Mouse (Mus musculus) liver, postnatal 0 days (tissue): ENCODE measurements at regions not wholly inside any gene's neighbourhood (a gene's known extent, or its start where the extent isn't known, plus 50 kb on each side); places are given as distances from the start of the nearest gene placed in this dataset.

Experiments
- ATAC-seq: fragments of 200-750 bp; cut with Nextera tagmentation; 2 replicates; pipeline ENCODE4 v1.8.0; 2017; ENCODE audit warnings: mild to moderate bottlenecking, moderate library complexity
- DNase-seq: peaks from one replicate; pipeline ENCODE4 v3.0.0-alpha.2; 2016
- H3K27ac ChIP-seq: fragments of 300-500 bp; sonication (generic); 2 replicates; pipeline ENCODE4 v1.5.1; 2014; ENCODE audit warnings: antibody characterized with exemption, moderate library complexity, mild to moderate bottlenecking, low read depth
- H3K27me3 ChIP-seq: fragments of 300-500 bp; sonication (generic); 2 replicates; pipeline ENCODE4 v1.6.1; 2014; ENCODE audit warnings: low read length, control low read depth, mixed read lengths; ENCODE audit not compliant: insufficient read depth
- H3K36me3 ChIP-seq: fragments of 300-500 bp; sonication (generic); replicated peaks from 2 replicates; pipeline ENCODE4 v1.6.1; 2014; ENCODE audit warnings: mild to moderate bottlenecking, control low read depth, low read length, moderate library complexity, mixed read lengths; ENCODE audit not compliant: insufficient read depth
- H3K4me1 ChIP-seq: fragments of 300-500 bp; sonication (generic); 2 replicates; pipeline ENCODE4 v1.6.1; 2014; ENCODE audit warnings: antibody characterized with exemption, mild to moderate bottlenecking, control low read depth; ENCODE audit not compliant: insufficient read depth
- H3K4me2 ChIP-seq: fragments of 300-500 bp; sonication (generic); 2 replicates; pipeline ENCODE4 v1.6.1; 2014; ENCODE audit warnings: low read depth, mild to moderate bottlenecking, low read length, moderate library complexity, mixed read lengths
- H3K4me3 ChIP-seq: fragments of 300-500 bp; sonication (generic); 2 replicates; pipeline ENCODE4 v1.5.1; 2014; ENCODE audit warnings: low read depth, low read length
- H3K9ac ChIP-seq: fragments of 300-500 bp; sonication (generic); replicated peaks from 2 replicates; pipeline ENCODE4 v1.6.1; 2014; ENCODE audit warnings: mild to moderate bottlenecking, moderate library complexity
- H3K9me3 ChIP-seq: fragments of 300-500 bp; sonication (generic); 2 replicates; pipeline ENCODE4 v1.6.1; 2016; ENCODE audit warnings: mild to moderate bottlenecking, control low read depth, low read length, mixed read lengths
- CTCF ChIP-seq: sonication (generic); IDR thresholded peaks from 2 replicates; pipeline ENCODE4 v1.5.1; 2016; ENCODE audit warnings: antibody characterized with exemption, low read depth
- EP300 ChIP-seq: IDR thresholded peaks from 2 replicates; pipeline ENCODE4 v1.6.1; 2016; ENCODE audit warnings: antibody characterized with exemption, low read depth, mild to moderate bottlenecking
- WGBS: fragments of 180-500 bp; shearing (Covaris S2); extraction: QIAGEN DNeasy Blood & Tissue Kit; methylation state at CpG from one replicate; pipeline ENCODE4 v1.1.7; 2014; ENCODE audit not compliant: insufficient replicate concordance; 5-methylcytosine and 5-hydroxymethylcytosine counted together

- ATAC-seq: no peak
- no peak overlapping the region for H3K4me3 ChIP-seq
- no peak overlapping the region for H3K9ac ChIP-seq
- H3K27ac ChIP-seq: no peak overlapping the region
- no peak overlapping the region for H3K4me2 ChIP-seq
- TF ChIP-seq EP300 (no peak), CTCF (no peak)
- no peaks in the 10 kb centered on the region for H3K27me3 ChIP-seq
- H3K36me3 ChIP-seq: no peaks in the 10 kb centered on the region
- no peaks in the 10 kb centered on the region for H3K9me3 ChIP-seq
- WGBS: 76% methylated on average over 3 of the region's 3 CpGs
- H3K4me1 ChIP-seq: no peaks in the 10 kb centered on the region; the same call in 1 of the 2 replicates
- no peak for DNase-seq
These were observed 191.5 kb downstream of the Inhba start for GRCm38 (mm10) chr13:16203147-16203546.

GRCm38 (mm10) chr13:16204097-16204496 is 192.4 kb downstream of the Inhba start:
- TF ChIP-seq CTCF (no peak), EP300 (no peak)
- Histone ChIP-seq H3K4me2 (no peak overlapping the region), H3K4me3 (no peak overlapping the region), H3K27me3 (no peaks in the 10 kb centered on the region), H3K9ac (no peak overlapping the region), H3K9me3 (no peaks in the 10 kb centered on the region), H3K36me3 (no peaks in the 10 kb centered on the region), H3K4me1 (no peaks in the 10 kb centered on the region; the same call in 1 of the 2 replicates), H3K27ac (no peak overlapping the region)
- WGBS: 42% methylated on average over 5 of the region's 5 CpGs
- DNase-seq (no peak), ATAC-seq (no peak)

- no peak overlapping the region for H3K9ac ChIP-seq
- DNase-seq (no peak), ATAC-seq (no peak)
- TF ChIP-seq CTCF (no peak), EP300 (no peak)
- H3K36me3 ChIP-seq: no peaks in the 10 kb centered on the region
- WGBS: 75% methylated on average over 2 of the region's 2 CpGs
- no peaks in the 10 kb centered on the region for H3K27me3 ChIP-seq
- H3K4me2 ChIP-seq: no peak overlapping the region
- 0 out of 2 replicates have a peak, but pooled peaks cover 3% of the 10 kb centered on the region for H3K4me1 ChIP-seq
- H3K9me3 ChIP-seq: no peaks in the 10 kb centered on the region
- no peak overlapping the region for H3K4me3 ChIP-seq
- no peak overlapping the region for H3K27ac ChIP-seq
These were observed 199.8 kb downstream of the Inhba start for GRCm38 (mm10) chr13:16211482-16211881.

- ATAC-seq (no peak), DNase-seq (no peak)
- H3K36me3 ChIP-seq: no peaks in the 10 kb centered on the region
- no peaks in the 10 kb centered on the region for H3K27me3 ChIP-seq
- H3K4me1 ChIP-seq: peaks cover 6% of the 10 kb centered on the region; the same call in 1 of the 2 replicates
- H3K9me3 ChIP-seq: no peaks in the 10 kb centered on the region
- H3K9ac ChIP-seq: no peak overlapping the region
- no peak overlapping the region for H3K27ac ChIP-seq
- no peak overlapping the region for H3K4me3 ChIP-seq
- H3K4me2 ChIP-seq: no peak overlapping the region
- TF ChIP-seq CTCF (no peak), EP300 (no peak)
These were observed 208.2 kb downstream of the Inhba start for GRCm38 (mm10) chr13:16219877-16220276.

- Histone ChIP-seq H3K9me3 (no peaks in the 10 kb centered on the region), H3K4me1 (peaks cover 6% of the 10 kb centered on the region; the same call in 1 of the 2 replicates), H3K4me2 (no peak overlapping the region), H3K4me3 (no peak overlapping the region), H3K27me3 (no peaks in the 10 kb centered on the region), H3K27ac (no peak overlapping the region), H3K9ac (no peak overlapping the region), H3K36me3 (no peaks in the 10 kb centered on the region)
- 59% methylated on average over 5 of the region's 5 CpGs for WGBS
- ATAC-seq: no peak
- no peak for DNase-seq
- TF ChIP-seq CTCF (no peak), EP300 (no peak)
These were observed 211.4 kb downstream of the Inhba start for GRCm38 (mm10) chr13:16222942-16223600.

- Histone ChIP-seq H3K27me3 (no peaks in the 10 kb centered on the region), H3K9ac (no peak overlapping the region), H3K27ac (no peak overlapping the region), H3K4me3 (no peak overlapping the region), H3K4me1 (peaks cover 9% of the 10 kb centered on the region; the same call in 1 of the 2 replicates), H3K4me2 (no peak overlapping the region), H3K36me3 (no peaks in the 10 kb centered on the region), H3K9me3 (no peaks in the 10 kb centered on the region)
- WGBS: 28% methylated on average over 3 of the region's 3 CpGs
- TF ChIP-seq EP300 (peak; percentile 65), CTCF (no peak)
- ATAC-seq (peak; percentile 23; the same call in 1 of the 2 replicates), DNase-seq (peak; percentile 14)
These were observed 249.5 kb downstream of the Inhba start for GRCm38 (mm10) chr13:16261145-16261544.
